Mouse (Mus musculus) heart, adult 2 months (tissue): ENCODE measurements around the gene Tspan5.

Experiments used
- CTCF ChIP-seq: fragments of 200-600 bp; IDR thresholded peaks from 2 replicates; pipeline ENCODE4 v1.8.1; 2022; ENCODE audit warnings: antibody characterized with exemption, mild to moderate bottlenecking, moderate library complexity
- EP300 ChIP-seq: fragments of 200-500 bp; IDR thresholded peaks from 2 replicates; pipeline ENCODE4 v1.6.1; 2011; ENCODE audit warnings: low read depth, low read length, control low read depth; ENCODE audit not compliant: insufficient read depth
- POLR2A ChIP-seq: fragments of 200-500 bp; IDR thresholded peaks from 2 replicates; pipeline ENCODE4 v1.6.1; 2011; ENCODE audit warnings: mild to moderate bottlenecking, low read depth, low read length, control low read depth; ENCODE audit not compliant: insufficient read depth

DNA sequence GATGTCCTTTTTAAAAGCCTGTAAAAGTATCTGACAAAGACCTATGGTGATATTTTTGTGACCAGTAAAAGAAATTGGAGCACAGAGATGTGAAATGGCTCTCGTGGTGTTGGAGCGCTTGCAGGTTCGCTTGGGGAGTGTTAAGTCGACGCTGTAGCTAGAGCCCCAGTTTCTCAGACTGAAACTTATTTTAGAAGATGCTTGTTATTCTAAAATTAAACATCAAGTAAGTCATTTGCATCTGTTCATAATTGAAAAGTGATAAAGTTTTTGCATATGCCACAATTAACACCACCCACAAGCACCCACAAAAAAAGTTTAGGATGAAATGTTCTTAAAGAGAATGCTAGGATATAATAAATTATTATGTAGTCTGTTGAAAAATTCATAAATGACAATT lies 6.0 kb downstream of the Tspan5 start:
- no peak for TF ChIP-seq POLR2A
- TF ChIP-seq CTCF, result no peak
- TF ChIP-seq EP300, result no peak
